Mouse (Mus musculus) midbrain, embryonic 10.5 days (tissue): ENCODE results near the gene Olfr223. TPM values are rescaled to one million over a fixed set of nuclear protein-coding genes. Genes with fewer than 3 reads are reported as not detected.
"Not testable (repeated sequence)": the region's sequence is repeated elsewhere in the genome, so short reads cannot be mapped to it uniquely, and the experiment has no call there.

Experiments
- DNase-seq: peaks from one replicate; pipeline ENCODE4 v3.0.0-alpha.2; 2017; ENCODE audit warnings: low spot score
- H3K27ac ChIP-seq: fragments of 300-500 bp; sonication (generic); replicated peaks from 2 replicates; pipeline ENCODE4 v1.5.1; 2016; ENCODE audit warnings: mild to moderate bottlenecking
- H3K27me3 ChIP-seq: fragments of 300-500 bp; sonication (generic); 2 replicates; pipeline ENCODE4 v1.6.1; 2016; ENCODE audit warnings: low read depth, mild to moderate bottlenecking; ENCODE audit not compliant: poor library complexity, severe bottlenecking
- H3K36me3 ChIP-seq: fragments of 300-500 bp; sonication (generic); 2 replicates; pipeline ENCODE4 v1.6.1; 2016; ENCODE audit warnings: mild to moderate bottlenecking, moderate library complexity
- H3K4me1 ChIP-seq: fragments of 300-500 bp; sonication (generic); 2 replicates; pipeline ENCODE4 v1.6.1; 2016
- H3K4me3 ChIP-seq: fragments of 300-500 bp; sonication (generic); 2 replicates; pipeline ENCODE4 v1.5.1; 2016; ENCODE audit warnings: mild to moderate bottlenecking, moderate library complexity
- H3K9me3 ChIP-seq: fragments of 300-500 bp; sonication (generic); replicated peaks from 2 replicates; pipeline ENCODE4 v1.6.1; 2016; ENCODE audit warnings: mild to moderate bottlenecking
- WGBS: fragments of 180-500 bp; shearing (Covaris S2); methylation state at CpG from one replicate; pipeline ENCODE4 v1.1.7; 2016; 5-methylcytosine and 5-hydroxymethylcytosine counted together
- polyA plus RNA-seq: library from polyadenylated mRNA; unstranded; fragments of >200 nt; fragmentation: Nextera tagmentation; extraction: Ambion mirVana; gene quantifications from 2 replicates; pipeline ENCODE4 v1.2.1, GENCODE M21; 2016

Gene Olfr223
- polyA plus RNA-seq, 1 experiment from 2014 or later: not detected

DNA sequence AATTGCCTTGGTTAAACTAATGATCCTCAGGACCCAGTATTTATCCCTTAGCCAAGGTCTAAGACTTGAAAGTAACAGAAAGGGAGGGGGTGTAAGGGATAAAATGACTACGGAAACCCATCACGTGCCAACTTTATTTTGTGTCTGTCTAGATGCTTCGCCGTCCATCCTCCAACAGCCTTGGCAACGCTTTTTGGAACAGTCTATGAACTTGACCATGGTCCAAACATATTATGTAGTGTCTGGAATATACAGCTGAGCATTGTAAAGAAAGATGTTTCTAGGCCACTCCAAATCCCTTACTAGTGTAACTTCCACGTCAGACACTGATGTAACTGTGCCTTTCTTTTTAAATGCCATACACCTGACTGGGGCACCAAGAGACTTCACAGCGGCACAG lies 33.1 kb upstream of the Olfr223 start:
- H3K27me3 ChIP-seq: no peaks in the 10 kb centered on the region
- 92% methylated on average over 7 of the region's 7 CpGs for WGBS
- no peaks in the 10 kb centered on the region for H3K9me3 ChIP-seq
- DNase-seq: no peak
- no peak overlapping the region for H3K27ac ChIP-seq
- H3K36me3 ChIP-seq: no peaks in the 10 kb centered on the region
- H3K4me3 ChIP-seq: no peak overlapping the region
- H3K4me1 ChIP-seq: no peaks in the 10 kb centered on the region

DNA sequence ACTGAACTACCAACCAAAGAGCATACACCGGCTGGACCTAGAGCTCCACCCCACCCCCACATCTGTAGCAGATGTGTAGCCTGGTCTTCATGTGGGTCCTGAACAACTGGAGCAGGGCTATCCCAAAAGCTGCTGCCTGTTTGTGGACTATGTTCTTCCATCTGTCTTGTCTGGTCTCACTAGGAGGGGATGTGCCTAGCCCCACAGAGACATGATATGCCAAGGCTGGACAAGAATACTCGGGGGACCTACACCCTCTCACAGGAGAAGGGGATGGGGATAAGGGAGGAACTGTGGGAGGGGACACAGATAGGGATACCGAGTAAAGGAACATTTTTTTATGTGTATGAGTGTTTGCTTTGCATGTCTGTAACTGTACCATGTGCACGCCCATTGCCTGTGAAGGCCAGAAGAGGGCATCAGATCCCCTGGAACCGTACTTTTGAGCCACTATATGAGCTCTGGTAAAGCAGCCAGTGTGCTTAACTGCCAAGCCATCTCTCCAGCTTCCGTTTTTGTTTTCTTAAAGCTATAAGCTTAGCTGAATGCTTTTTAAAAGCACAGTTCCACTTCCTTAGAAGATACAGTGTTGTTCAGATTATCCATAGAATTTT lies 31.0 kb upstream of the Olfr223 start:
- no peak overlapping the region for H3K4me3 ChIP-seq

GRCm38 (mm10) chr11:59622214-59622613 lies 29.1 kb upstream of the Olfr223 start:
- 80% methylated on average over 3 of the region's 3 CpGs for WGBS
- H3K9me3 ChIP-seq: no peaks in the 10 kb centered on the region
- no peaks in the 10 kb centered on the region for H3K27me3 ChIP-seq
- DNase-seq: no peak
- H3K4me1 ChIP-seq: no peaks in the 10 kb centered on the region
- no peak overlapping the region for H3K4me3 ChIP-seq
- no peak overlapping the region for H3K27ac ChIP-seq
- H3K36me3 ChIP-seq: no peaks in the 10 kb centered on the region

More for the DNA sequence above, 31.0 kb upstream of the Olfr223 start:
- H3K27me3 ChIP-seq: no peaks in the 10 kb centered on the region
- no peak overlapping the region for H3K27ac ChIP-seq
- DNase-seq: peak; percentile 38
- 44% methylated on average over 6 of the region's 6 CpGs for WGBS
- no peaks in the 10 kb centered on the region for H3K9me3 ChIP-seq
- H3K4me1 ChIP-seq: no peaks in the 10 kb centered on the region
- H3K36me3 ChIP-seq: no peaks in the 10 kb centered on the region

DNA sequence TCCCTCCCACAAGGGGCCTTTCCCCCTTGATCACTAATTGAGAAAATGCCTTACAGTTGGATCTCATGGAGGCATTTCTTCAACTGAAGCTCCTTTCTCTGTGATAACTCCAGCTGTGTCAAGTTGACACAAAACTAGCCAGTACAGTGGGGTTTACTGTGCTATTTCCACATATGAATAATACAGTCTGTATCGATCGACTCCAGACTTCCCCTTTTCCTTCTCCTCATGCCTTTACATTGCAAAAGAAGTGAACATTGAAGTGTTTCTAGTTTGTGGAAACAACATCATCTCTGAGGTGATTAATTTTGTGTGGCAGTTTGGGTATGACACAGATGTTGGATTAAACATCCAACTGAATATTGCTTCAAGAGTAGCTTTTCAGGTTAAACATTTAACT lies 23.9 kb upstream of the Olfr223 start:
- H3K4me1 ChIP-seq, H3K36me3 ChIP-seq, DNase-seq, H3K4me3 ChIP-seq, H3K27me3 ChIP-seq, H3K27ac ChIP-seq, H3K9me3 ChIP-seq: not testable (repeated sequence)
- WGBS: 96% methylated on average over 2 of the region's 2 CpGs

GRCm38 (mm10) chr11:59614120-59614519 lies 21.0 kb upstream of the Olfr223 start:
- peaks cover 7% of the 10 kb centered on the region for H3K4me1 ChIP-seq
- H3K9me3 ChIP-seq: no peaks in the 10 kb centered on the region
- WGBS: 64% methylated on average over 4 of the region's 4 CpGs
- H3K27me3 ChIP-seq: no peaks in the 10 kb centered on the region
- DNase-seq: no peak
- no peaks in the 10 kb centered on the region for H3K36me3 ChIP-seq
- no peak overlapping the region for H3K4me3 ChIP-seq
- H3K27ac ChIP-seq: no peak overlapping the region

DNA sequence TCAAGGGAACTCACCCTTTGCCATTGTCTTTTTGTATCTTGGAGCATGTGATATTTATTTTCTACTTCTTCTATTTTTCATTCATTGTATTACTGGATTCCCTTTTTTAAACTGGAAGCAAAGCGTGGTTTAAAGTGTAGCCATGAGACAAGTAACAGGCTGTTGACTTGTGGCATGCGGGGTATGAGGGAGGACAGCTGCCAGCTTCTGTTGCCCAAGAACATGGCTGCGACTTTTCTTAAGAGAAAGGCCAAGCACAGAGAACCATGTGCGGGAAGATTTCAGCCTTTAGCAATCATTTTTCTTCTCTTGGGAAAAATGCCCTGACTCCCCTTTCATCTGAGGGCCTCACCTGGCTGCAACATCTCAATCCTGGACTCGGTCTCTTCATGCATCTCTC lies 18.6 kb upstream of the Olfr223 start:
- 86% methylated on average over 5 of the region's 5 CpGs for WGBS
- Histone ChIP-seq H3K27me3 (no peaks in the 10 kb centered on the region), H3K4me3 (no peak overlapping the region), H3K36me3 (no peaks in the 10 kb centered on the region), H3K4me1 (peaks cover 7% of the 10 kb centered on the region), H3K9me3 (no peaks in the 10 kb centered on the region), H3K27ac (no peak overlapping the region)
- DNase-seq: no peak

DNA sequence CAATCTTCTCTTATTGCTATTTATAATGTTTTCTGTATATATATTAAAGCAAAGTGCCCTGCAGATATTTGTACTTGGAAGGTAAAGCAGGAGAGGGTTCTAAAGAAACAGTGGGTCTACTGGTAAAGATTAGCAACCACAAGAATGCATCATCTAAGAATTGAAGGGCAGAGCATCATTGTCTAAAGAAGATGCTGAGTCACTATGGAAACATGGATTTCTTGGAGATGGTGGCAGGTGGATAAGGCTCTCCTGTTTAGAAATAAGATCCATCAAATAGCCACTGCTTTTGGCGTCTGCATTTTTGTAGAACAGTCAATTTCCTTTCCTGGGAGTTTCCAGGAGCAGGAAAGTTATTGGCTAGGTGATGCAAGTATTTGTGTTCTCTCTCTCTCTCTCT lies 9.2 kb upstream of the Olfr223 start:
- H3K4me3 ChIP-seq: no peak overlapping the region
- no peak for DNase-seq
- no peaks in the 10 kb centered on the region for H3K36me3 ChIP-seq
- WGBS: 81% methylated on average over 1 of the region's 1 CpGs
- no peaks in the 10 kb centered on the region for H3K27me3 ChIP-seq
- H3K9me3 ChIP-seq: no peaks in the 10 kb centered on the region
- no peak overlapping the region for H3K27ac ChIP-seq
- H3K4me1 ChIP-seq: no peaks in the 10 kb centered on the region

GRCm38 (mm10) chr11:59600872-59601271 lies 7.8 kb upstream of the Olfr223 start:
- H3K4me3 ChIP-seq: no peak overlapping the region
- no peaks in the 10 kb centered on the region for H3K4me1 ChIP-seq
- H3K27me3 ChIP-seq: no peaks in the 10 kb centered on the region
- no peaks in the 10 kb centered on the region for H3K9me3 ChIP-seq
- no peak overlapping the region for H3K27ac ChIP-seq
- H3K36me3 ChIP-seq: no peaks in the 10 kb centered on the region
- no peak for DNase-seq
- WGBS: 92% methylated on average over 3 of the region's 3 CpGs

DNA sequence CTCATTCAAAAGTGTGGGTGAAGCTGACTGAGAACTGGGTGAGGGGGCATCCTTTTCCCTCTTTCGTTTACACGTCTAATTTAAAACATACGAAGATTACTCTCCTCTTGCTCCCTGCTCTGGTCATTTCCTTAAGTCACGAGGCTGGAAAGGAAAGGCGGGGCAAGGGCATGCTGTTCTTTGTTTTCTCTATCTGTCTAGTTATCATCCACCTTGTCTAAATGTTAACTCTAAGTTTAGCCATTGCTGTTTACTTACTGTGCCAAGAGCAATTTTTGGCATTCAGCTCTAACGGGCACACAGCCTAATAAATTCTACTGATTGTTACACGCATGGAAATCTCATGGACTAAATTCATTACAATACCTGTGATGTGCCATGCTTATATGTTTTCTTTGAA lies 6.1 kb upstream of the Olfr223 start:
- Histone ChIP-seq H3K4me1 (no peaks in the 10 kb centered on the region), H3K9me3 (no peaks in the 10 kb centered on the region), H3K27ac (no peak overlapping the region), H3K4me3 (no peak overlapping the region), H3K36me3 (no peaks in the 10 kb centered on the region), H3K27me3 (no peaks in the 10 kb centered on the region)
- 82% methylated on average over 7 of the region's 7 CpGs for WGBS
- DNase-seq: no peak

DNA sequence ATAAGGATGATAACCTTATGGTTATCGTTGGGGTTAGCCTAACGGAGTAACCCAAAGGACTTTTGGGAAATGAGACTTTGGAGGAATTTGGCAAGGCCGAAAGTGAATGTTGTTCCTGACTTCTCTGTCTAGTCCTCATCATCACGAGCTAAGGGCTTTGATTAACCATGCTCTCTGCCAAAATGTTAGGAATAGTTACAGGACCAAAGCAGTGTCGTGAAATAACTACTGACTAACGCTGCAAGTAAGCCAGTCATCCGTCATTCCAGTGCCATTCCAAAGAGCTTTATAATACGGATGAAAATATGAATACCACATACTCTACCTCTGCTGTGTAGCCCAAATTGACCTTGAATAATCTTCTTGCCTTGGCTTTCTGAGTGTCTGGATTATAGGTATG lies 3.9 kb upstream of the Olfr223 start:
- no peaks in the 10 kb centered on the region for H3K36me3 ChIP-seq
- 89% methylated on average over 8 of the region's 8 CpGs for WGBS
- no peak overlapping the region for H3K27ac ChIP-seq

GRCm38 (mm10) chr11:59596091-59596490 lies 3.0 kb upstream of the Olfr223 start:
- H3K27me3 ChIP-seq: no peaks in the 10 kb centered on the region
- H3K36me3 ChIP-seq: no peaks in the 10 kb centered on the region
- no peaks in the 10 kb centered on the region for H3K4me1 ChIP-seq
- no peak overlapping the region for H3K27ac ChIP-seq
- no peaks in the 10 kb centered on the region for H3K9me3 ChIP-seq
- DNase-seq: no peak
- 56% methylated on average over 4 of the region's 4 CpGs for WGBS
- H3K4me3 ChIP-seq: no peak overlapping the region

More for the DNA sequence above, 3.9 kb upstream of the Olfr223 start:
- Histone ChIP-seq H3K4me3 (no peak overlapping the region), H3K9me3 (no peaks in the 10 kb centered on the region), H3K4me1 (no peaks in the 10 kb centered on the region), H3K27me3 (no peaks in the 10 kb centered on the region)
- no peak for DNase-seq

- Histone ChIP-seq H3K4me3 (no peak overlapping the region), H3K27me3 (no peaks in the 10 kb centered on the region), H3K36me3 (no peaks in the 10 kb centered on the region), H3K27ac (no peak overlapping the region), H3K4me1 (no peaks in the 10 kb centered on the region), H3K9me3 (no peaks in the 10 kb centered on the region)
- no peak for DNase-seq
- WGBS: 89% methylated on average over 8 of the region's 8 CpGs
Measured at GRCm38 (mm10) chr11:59589496-59589895, 3.6 kb downstream of the Olfr223 start.

DNA sequence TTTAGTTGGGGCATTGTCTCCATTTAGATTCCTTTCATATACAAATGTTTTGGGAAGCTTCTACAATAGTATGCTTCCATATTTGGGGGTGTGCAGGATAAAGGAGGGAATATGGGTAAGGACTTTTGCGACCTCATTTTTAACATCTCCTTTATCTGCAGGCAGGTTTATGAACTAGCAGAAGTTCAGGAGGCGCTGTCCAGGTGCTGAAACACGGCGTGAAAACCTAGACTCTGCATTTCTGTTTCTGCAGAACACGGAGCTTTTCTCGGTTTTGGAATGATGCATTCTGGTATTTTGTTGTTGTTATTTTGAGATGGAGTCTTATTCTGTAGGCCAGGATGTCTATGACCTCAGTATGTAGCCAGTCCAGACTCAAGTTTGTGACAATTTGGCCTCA lies 8.6 kb downstream of the Olfr223 start:
- Histone ChIP-seq H3K9me3 (no peaks in the 10 kb centered on the region), H3K36me3 (no peaks in the 10 kb centered on the region), H3K4me3 (no peak overlapping the region), H3K4me1 (no peaks in the 10 kb centered on the region), H3K27ac (no peak overlapping the region), H3K27me3 (no peaks in the 10 kb centered on the region)
- 42% methylated on average over 6 of the region's 6 CpGs for WGBS
- no peak for DNase-seq

GRCm38 (mm10) chr11:59576135-59576534 lies 17.0 kb downstream of the Olfr223 start, which contains the start of gene Olfr222:
Gene Olfr222, minus strand, starts transcription at chr11:59576235.
- not testable (repeated sequence) for DNase-seq

More at GRCm38 (mm10) chr11:59576135-59576534, 17.0 kb downstream of the Olfr223 start, which contains the start of gene Olfr222:
- not testable (repeated sequence) for H3K4me3 ChIP-seq, H3K4me1 ChIP-seq, H3K9me3 ChIP-seq, H3K27me3 ChIP-seq, H3K36me3 ChIP-seq, H3K27ac ChIP-seq
